Mouse (Mus musculus): ENCODE measurements around the gene Sim1. TPM values are rescaled to one million over a fixed set of nuclear protein-coding genes. Genes with fewer than 3 reads are reported as not detected.

Sim1 gene
- polyA plus RNA-seq, 1 experiment from 2014 or later = 10.1 TPM

- no peaks in the 10 kb centered on the region for H3K27me3 ChIP-seq (ENCODE audit: insufficient read depth, low read length)
- no peaks in the 10 kb centered on the region for H3K4me1 ChIP-seq (ENCODE audit: insufficient read depth, low read length)
- no peak overlapping the region for H3K9ac ChIP-seq (replicated peaks; ENCODE audit: low read length)
- H3K4me3 ChIP-seq (ENCODE audit: low read length) = no peak overlapping the region
- H3K27ac ChIP-seq (ENCODE audit: low read length) = no peak overlapping the region
- ATAC-seq (ENCODE audit: low FRiP score, low TSS enrichment) = no peak
- WGBS = 83% methylated on average over 9 of the region's 9 CpGs
- H3K9me3 ChIP-seq (ENCODE audit: low read length) = no peaks in the 10 kb centered on the region
- no peak overlapping the region for H3K4me2 ChIP-seq (replicated peaks; ENCODE audit: low read depth, low read length)
- H3K36me3 ChIP-seq (ENCODE audit: insufficient read depth, low read length) = no peaks in the 10 kb centered on the region
Measured at GRCm38 (mm10) chr10:51023308-51024279, 129.0 kb downstream of the Sim1 start.
